Mouse (Mus musculus): ENCODE measurements around the gene Tbc1d19. TPM values are rescaled to one million over a fixed set of nuclear protein-coding genes. Genes with fewer than 3 reads are reported as not detected.

The Tbc1d19 gene
- polyA plus RNA-seq, 1 experiment from 2014 or later, result 32.2 TPM

- no peak overlapping the region for H3K4me3 ChIP-seq (ENCODE audit: low read depth, low read length)
- DNase-seq (ENCODE audit: low spot score) (no peak), ATAC-seq (replicated peaks; ENCODE audit: low FRiP score, low TSS enrichment, low read depth) (no peak)
- WGBS, result 67% methylated on average over 10 of the region's 10 CpGs
- no peaks in the 10 kb centered on the region for H3K36me3 ChIP-seq (ENCODE audit: control insufficient read depth, insufficient read depth, low read length)
- H3K9me3 ChIP-seq (ENCODE audit: control insufficient read depth, low read length), result peaks cover 5% of the 10 kb centered on the region; the same call in 1 of the 2 replicates
- peaks cover 7% of the 10 kb centered on the region for H3K4me1 ChIP-seq (replicated peaks; ENCODE audit: control insufficient read depth, insufficient read depth, low read length)
- H3K27me3 ChIP-seq (replicated peaks; ENCODE audit: control insufficient read depth, insufficient read depth, low read length), result no peaks in the 10 kb centered on the region
- no peak overlapping the region for H3K27ac ChIP-seq (ENCODE audit: low read depth)
- no peak overlapping the region for H3K9ac ChIP-seq (ENCODE audit: low read length)
- H3K4me2 ChIP-seq (ENCODE audit: low read length), result no peak overlapping the region
Measured at GRCm38 (mm10) chr5:53922149-53922904, 112.9 kb downstream of the Tbc1d19 start.

GRCm38 (mm10) chr5:53924005-53924404 lies 114.6 kb downstream of the Tbc1d19 start:
- no peak overlapping the region for H3K27ac ChIP-seq (ENCODE audit: low read depth)
- H3K4me1 ChIP-seq (replicated peaks; ENCODE audit: control insufficient read depth, insufficient read depth, low read length), result peaks cover 7% of the 10 kb centered on the region
- H3K27me3 ChIP-seq (replicated peaks; ENCODE audit: control insufficient read depth, insufficient read depth, low read length), result no peaks in the 10 kb centered on the region
- ATAC-seq (replicated peaks; ENCODE audit: low FRiP score, low TSS enrichment, low read depth) (no peak), DNase-seq (ENCODE audit: low spot score) (no peak)
- no peak overlapping the region for H3K4me3 ChIP-seq (ENCODE audit: low read depth, low read length)
- H3K4me2 ChIP-seq (ENCODE audit: low read length), result no peak overlapping the region
- 68% methylated on average over 4 of the region's 4 CpGs for WGBS
- H3K36me3 ChIP-seq (ENCODE audit: control insufficient read depth, insufficient read depth, low read length), result no peaks in the 10 kb centered on the region
- peaks cover 5% of the 10 kb centered on the region; the same call in 1 of the 2 replicates for H3K9me3 ChIP-seq (ENCODE audit: control insufficient read depth, low read length)
- no peak overlapping the region for H3K9ac ChIP-seq (ENCODE audit: low read length)

- no peaks in the 10 kb centered on the region for H3K9me3 ChIP-seq (ENCODE audit: control insufficient read depth, low read length)
- peaks cover 7% of the 10 kb centered on the region; the same call in 1 of the 2 replicates for H3K4me1 ChIP-seq (replicated peaks; ENCODE audit: control insufficient read depth, insufficient read depth, low read length)
- no peaks in the 10 kb centered on the region for H3K36me3 ChIP-seq (ENCODE audit: control insufficient read depth, insufficient read depth, low read length)
- ATAC-seq (replicated peaks; ENCODE audit: low FRiP score, low TSS enrichment, low read depth) (no peak), DNase-seq (ENCODE audit: low spot score) (no peak)
- no peak overlapping the region for H3K27ac ChIP-seq (ENCODE audit: low read depth)
- no peak overlapping the region for H3K4me3 ChIP-seq (ENCODE audit: low read depth, low read length)
- no peaks in the 10 kb centered on the region for H3K27me3 ChIP-seq (replicated peaks; ENCODE audit: control insufficient read depth, insufficient read depth, low read length)
- H3K9ac ChIP-seq (ENCODE audit: low read length), result no peak overlapping the region
- WGBS, result 42% methylated on average over 11 of the region's 11 CpGs
- H3K4me2 ChIP-seq (ENCODE audit: low read length), result no peak overlapping the region
Measured at GRCm38 (mm10) chr5:53926301-53926855, 117.0 kb downstream of the Tbc1d19 start.

GRCm38 (mm10) chr5:53927886-53928285 lies 118.5 kb downstream of the Tbc1d19 start:
- no peak for DNase-seq (ENCODE audit: low spot score)
- Histone ChIP-seq H3K4me3 (ENCODE audit: low read depth, low read length) (no peak overlapping the region), H3K4me1 (replicated peaks; ENCODE audit: control insufficient read depth, insufficient read depth, low read length) (peaks cover 7% of the 10 kb centered on the region; the same call in 1 of the 2 replicates), H3K27me3 (replicated peaks; ENCODE audit: control insufficient read depth, insufficient read depth, low read length) (no peaks in the 10 kb centered on the region), H3K9me3 (ENCODE audit: control insufficient read depth, low read length) (no peaks in the 10 kb centered on the region), H3K36me3 (ENCODE audit: control insufficient read depth, insufficient read depth, low read length) (no peaks in the 10 kb centered on the region), H3K9ac (ENCODE audit: low read length) (no peak overlapping the region), H3K27ac (ENCODE audit: low read depth) (no peak overlapping the region), H3K4me2 (ENCODE audit: low read length) (no peak overlapping the region)
- no peak for ATAC-seq (replicated peaks; ENCODE audit: low FRiP score, low TSS enrichment, low read depth)
- WGBS, result 78% methylated on average over 7 of the region's 7 CpGs

GRCm38 (mm10) chr5:53928537-53928936 lies 119.1 kb downstream of the Tbc1d19 start:
- Histone ChIP-seq H3K27ac (ENCODE audit: low read depth) (no peak overlapping the region), H3K4me3 (ENCODE audit: low read depth, low read length) (no peak overlapping the region), H3K9me3 (ENCODE audit: control insufficient read depth, low read length) (no peaks in the 10 kb centered on the region), H3K4me1 (replicated peaks; ENCODE audit: control insufficient read depth, insufficient read depth, low read length) (peaks cover 10% of the 10 kb centered on the region; the same call in 1 of the 2 replicates), H3K27me3 (replicated peaks; ENCODE audit: control insufficient read depth, insufficient read depth, low read length) (no peaks in the 10 kb centered on the region), H3K4me2 (ENCODE audit: low read length) (no peak overlapping the region), H3K36me3 (ENCODE audit: control insufficient read depth, insufficient read depth, low read length) (no peaks in the 10 kb centered on the region), H3K9ac (ENCODE audit: low read length) (no peak overlapping the region)
- ATAC-seq (replicated peaks; ENCODE audit: low FRiP score, low TSS enrichment, low read depth) (no peak), DNase-seq (ENCODE audit: low spot score) (no peak)
- WGBS, result 88% methylated on average over 4 of the region's 4 CpGs

- Histone ChIP-seq H3K27me3 (replicated peaks; ENCODE audit: control insufficient read depth, insufficient read depth, low read length) (no peaks in the 10 kb centered on the region), H3K9ac (ENCODE audit: low read length) (no peak overlapping the region), H3K4me1 (replicated peaks; ENCODE audit: control insufficient read depth, insufficient read depth, low read length) (peaks cover 10% of the 10 kb centered on the region; the same call in 1 of the 2 replicates), H3K4me3 (ENCODE audit: low read depth, low read length) (no peak overlapping the region), H3K27ac (ENCODE audit: low read depth) (peak overlapping the region; percentile 57), H3K4me2 (ENCODE audit: low read length) (no peak overlapping the region), H3K36me3 (ENCODE audit: control insufficient read depth, insufficient read depth, low read length) (no peaks in the 10 kb centered on the region), H3K9me3 (ENCODE audit: control insufficient read depth, low read length) (no peaks in the 10 kb centered on the region)
- ATAC-seq (replicated peaks; ENCODE audit: low FRiP score, low TSS enrichment, low read depth) (no peak), DNase-seq (ENCODE audit: low spot score) (no peak)
- 51% methylated on average over 10 of the region's 10 CpGs for WGBS
Measured at GRCm38 (mm10) chr5:53929205-53929614, 119.8 kb downstream of the Tbc1d19 start.

GRCm38 (mm10) chr5:53929814-53930213 lies 120.4 kb downstream of the Tbc1d19 start:
- Histone ChIP-seq H3K27ac (ENCODE audit: low read depth) (peak overlapping the region; percentile 43; the same call in 1 of the 2 replicates), H3K4me1 (replicated peaks; ENCODE audit: control insufficient read depth, insufficient read depth, low read length) (peaks cover 10% of the 10 kb centered on the region; the same call in 1 of the 2 replicates), H3K36me3 (ENCODE audit: control insufficient read depth, insufficient read depth, low read length) (no peaks in the 10 kb centered on the region), H3K4me3 (ENCODE audit: low read depth, low read length) (no peak overlapping the region), H3K9ac (ENCODE audit: low read length) (no peak overlapping the region), H3K4me2 (ENCODE audit: low read length) (no peak overlapping the region), H3K9me3 (ENCODE audit: control insufficient read depth, low read length) (no peaks in the 10 kb centered on the region), H3K27me3 (replicated peaks; ENCODE audit: control insufficient read depth, insufficient read depth, low read length) (no peaks in the 10 kb centered on the region)
- ATAC-seq (replicated peaks; ENCODE audit: low FRiP score, low TSS enrichment, low read depth) (no peak), DNase-seq (ENCODE audit: low spot score) (no peak)
- 90% methylated on average over 6 of the region's 6 CpGs for WGBS

- H3K4me2 ChIP-seq (ENCODE audit: low read length), result no peak overlapping the region
- 83% methylated on average over 5 of the region's 5 CpGs for WGBS
- no peak overlapping the region for H3K4me3 ChIP-seq (ENCODE audit: low read depth, low read length)
- no peak overlapping the region for H3K9ac ChIP-seq (ENCODE audit: low read length)
- no peak overlapping the region for H3K27ac ChIP-seq (ENCODE audit: low read depth)
- ATAC-seq (replicated peaks; ENCODE audit: low FRiP score, low TSS enrichment, low read depth) (no peak), DNase-seq (ENCODE audit: low spot score) (no peak)
- no peaks in the 10 kb centered on the region for H3K36me3 ChIP-seq (ENCODE audit: control insufficient read depth, insufficient read depth, low read length)
- H3K9me3 ChIP-seq (ENCODE audit: control insufficient read depth, low read length), result no peaks in the 10 kb centered on the region
- peaks cover 10% of the 10 kb centered on the region; the same call in 1 of the 2 replicates for H3K4me1 ChIP-seq (replicated peaks; ENCODE audit: control insufficient read depth, insufficient read depth, low read length)
- H3K27me3 ChIP-seq (replicated peaks; ENCODE audit: control insufficient read depth, insufficient read depth, low read length), result no peaks in the 10 kb centered on the region
Measured at GRCm38 (mm10) chr5:53931011-53931410, 121.6 kb downstream of the Tbc1d19 start.

Data from intestine, embryonic 14.5 days (tissue).